Mouse (Mus musculus): ENCODE measurements at regions not wholly inside any gene's neighbourhood (a gene's known extent, or its start where the extent isn't known, plus 50 kb on each side); places are given as distances from the start of the nearest gene placed in this dataset.

- DNase-seq (ENCODE audit: low spot score): no peak
These were observed 129.6 kb downstream of the Ddx11 start for GRCm38 (mm10) chr17:66252926-66253325.

GRCm38 (mm10) chr17:66259697-66260096 is 136.4 kb downstream of the Ddx11 start:
- DNase-seq (ENCODE audit: low spot score): no peak

DNA sequence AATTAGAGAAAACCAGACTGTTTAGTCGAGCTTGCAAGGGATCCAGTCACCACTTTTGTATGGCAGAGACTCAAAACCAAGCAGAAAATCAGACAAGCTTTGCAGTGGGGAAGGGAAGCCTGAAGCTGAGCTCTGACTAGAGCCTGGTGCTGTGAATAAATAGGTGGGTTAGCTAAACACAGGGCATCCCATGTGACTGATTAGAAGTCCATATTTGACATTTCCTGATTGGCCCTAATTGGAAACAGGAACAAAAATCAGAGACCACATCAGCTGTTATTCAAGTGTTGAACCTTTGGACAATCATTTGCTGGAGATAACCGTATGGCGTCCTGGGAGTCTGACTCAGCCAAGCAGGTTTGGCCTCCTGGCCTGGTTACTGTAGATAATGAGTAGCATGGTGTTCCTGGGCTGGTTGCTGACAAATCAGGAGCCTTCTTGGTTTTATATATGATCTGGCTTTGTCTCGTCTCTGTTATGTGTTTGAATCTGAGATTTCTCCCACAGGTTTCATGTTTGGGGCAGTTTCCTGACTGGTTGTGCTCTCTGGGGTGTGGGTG is 139.4 kb downstream of the Ddx11 start:
- DNase-seq (ENCODE audit: low spot score): no peak

GRCm38 (mm10) chr17:66263405-66263804 is 140.1 kb downstream of the Ddx11 start:
- DNase-seq (ENCODE audit: low spot score): no peak

- DNase-seq (ENCODE audit: low spot score): no peak
These were observed 143.5 kb downstream of the Ddx11 start for GRCm38 (mm10) chr17:66266803-66267202.

DNA sequence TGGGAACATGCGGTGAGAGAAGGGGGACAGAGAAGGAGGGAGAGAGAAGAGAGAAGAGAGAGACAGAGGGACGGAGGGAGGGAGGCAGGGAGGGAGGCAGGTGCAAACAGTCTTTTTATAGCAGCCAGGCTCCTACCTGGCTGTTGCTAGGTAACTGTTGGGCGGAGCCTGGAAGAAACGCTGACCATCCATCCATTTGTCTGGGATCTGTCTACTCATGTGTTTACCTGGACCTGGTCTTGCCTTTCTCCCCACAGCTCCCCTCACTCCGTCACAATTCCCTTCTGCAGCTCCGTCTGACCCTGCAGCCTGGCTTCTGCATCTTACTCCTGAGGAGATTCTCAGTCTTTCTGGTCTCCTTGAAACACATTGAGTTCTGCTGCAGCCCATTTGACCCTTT is 144.5 kb downstream of the Ddx11 start:
- no peak for DNase-seq (ENCODE audit: low spot score)

- DNase-seq (ENCODE audit: low spot score): no peak
These were observed 146.2 kb downstream of the Ddx11 start for GRCm38 (mm10) chr17:66269567-66269966.

DNA sequence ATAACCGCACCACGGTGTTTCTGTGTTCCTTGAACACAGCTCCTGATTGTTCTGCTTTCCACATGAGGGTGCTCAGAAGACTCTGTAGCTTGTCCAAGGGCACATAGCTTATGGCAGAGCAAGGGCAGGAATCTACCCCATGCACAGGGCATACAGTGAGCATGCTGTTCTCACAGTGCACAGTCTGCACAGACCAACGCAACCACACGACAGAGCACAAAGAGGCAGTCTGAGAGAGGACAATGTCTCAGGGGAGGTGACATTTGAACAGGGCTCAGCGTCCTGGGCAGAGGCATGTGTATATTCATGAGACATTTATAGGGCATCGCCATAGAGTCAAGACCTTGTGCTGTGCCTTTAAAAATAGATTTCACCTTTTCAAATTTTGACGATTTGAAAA is 148.6 kb downstream of the Ddx11 start:
- DNase-seq (ENCODE audit: low spot score): no peak

- no peak for DNase-seq (ENCODE audit: low spot score)
These were observed 153.5 kb downstream of the Ddx11 start for GRCm38 (mm10) chr17:66276778-66277177.

DNA sequence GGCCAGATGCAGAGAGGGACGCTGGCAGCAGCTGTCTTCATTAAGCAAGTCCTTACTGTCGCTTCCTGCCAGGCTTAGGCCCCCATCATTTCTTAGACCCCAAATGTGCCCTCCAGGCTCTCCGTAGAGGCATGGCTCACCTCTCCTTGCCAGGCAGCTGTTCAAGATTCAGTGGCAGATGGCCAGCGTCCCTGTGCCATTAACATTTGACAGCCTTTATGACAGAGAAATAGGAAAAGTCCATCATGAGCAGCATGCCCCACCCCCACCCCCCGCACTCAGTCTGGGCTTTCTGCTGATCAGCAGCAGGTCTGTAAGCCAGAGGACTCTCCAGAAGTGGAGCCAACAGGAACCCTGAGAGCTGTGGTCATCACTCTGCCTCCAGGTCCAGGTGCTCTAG is 154.7 kb downstream of the Ddx11 start:
- DNase-seq (ENCODE audit: low spot score): no peak

DNA sequence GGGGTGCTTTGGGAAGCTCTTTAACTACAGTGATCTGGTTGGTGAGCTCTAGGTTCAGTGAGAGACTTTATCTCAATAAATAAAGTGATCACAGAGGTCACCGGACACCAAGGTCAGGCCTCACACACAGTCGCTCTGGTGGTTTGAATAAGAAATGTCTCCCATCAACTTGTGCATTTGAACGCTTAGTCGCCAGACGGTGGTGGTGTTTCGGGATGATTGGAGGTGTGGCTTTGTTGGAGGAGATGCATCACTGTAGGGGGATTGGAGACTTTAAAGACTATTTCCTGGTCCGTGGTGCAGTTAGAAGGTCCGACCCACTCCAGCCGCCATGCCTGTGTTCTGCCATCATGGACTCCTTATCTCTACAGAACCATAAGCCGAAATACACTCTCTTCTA is 162.0 kb downstream of the Ddx11 start:
- no peak for DNase-seq (ENCODE audit: low spot score)

All from ovary, adult 18-20 months (tissue).